Mouse (Mus musculus): ENCODE results near the gene Lgals3bp. TPM values are rescaled to one million over a fixed set of nuclear protein-coding genes. Genes with fewer than 3 reads are reported as not detected.

Lgals3bp gene
- polyA plus RNA-seq, 1 experiment, result 311 TPM

DNA sequence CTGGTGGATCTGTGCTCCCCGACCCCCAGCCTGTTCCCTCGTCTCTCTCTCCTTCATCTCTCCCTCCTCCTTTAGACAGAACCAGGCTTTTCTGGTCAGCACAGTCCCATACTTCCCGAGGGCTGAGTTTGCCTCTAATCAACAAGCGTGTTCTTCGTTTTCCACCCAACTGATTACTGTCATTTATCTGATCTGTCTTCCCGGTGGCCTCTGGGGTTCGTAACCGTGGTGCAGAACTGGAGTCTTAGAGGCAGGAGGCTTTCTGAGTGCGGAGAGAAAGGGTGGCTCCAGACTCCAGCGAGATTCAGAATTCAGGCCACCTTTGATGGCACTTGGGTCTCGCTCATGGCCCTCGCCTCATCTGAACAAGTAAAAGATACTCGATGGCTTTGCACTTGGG is 32.2 kb upstream of the Lgals3bp start:
- Histone ChIP-seq H3K4me3 (replicated peaks; ENCODE audit: extremely low read depth, low read depth, low read length) (no peak overlapping the region), H3K4me1 (ENCODE audit: control insufficient read depth, insufficient read depth, low read length) (peaks cover 9% of the 10 kb centered on the region)
- 49% methylated on average over 13 of the region's 13 CpGs for WGBS
- DNase-seq, result no peak
- TF ChIP-seq POLR2A (IDR thresholded peaks at IDR 0.05; ENCODE audit: borderline replicate concordance, extremely low read depth, low read depth, low read length) (no peak), CTCF (IDR thresholded peaks at IDR 0.05; ENCODE audit: insufficient read depth, low read length) (no peak)

DNA sequence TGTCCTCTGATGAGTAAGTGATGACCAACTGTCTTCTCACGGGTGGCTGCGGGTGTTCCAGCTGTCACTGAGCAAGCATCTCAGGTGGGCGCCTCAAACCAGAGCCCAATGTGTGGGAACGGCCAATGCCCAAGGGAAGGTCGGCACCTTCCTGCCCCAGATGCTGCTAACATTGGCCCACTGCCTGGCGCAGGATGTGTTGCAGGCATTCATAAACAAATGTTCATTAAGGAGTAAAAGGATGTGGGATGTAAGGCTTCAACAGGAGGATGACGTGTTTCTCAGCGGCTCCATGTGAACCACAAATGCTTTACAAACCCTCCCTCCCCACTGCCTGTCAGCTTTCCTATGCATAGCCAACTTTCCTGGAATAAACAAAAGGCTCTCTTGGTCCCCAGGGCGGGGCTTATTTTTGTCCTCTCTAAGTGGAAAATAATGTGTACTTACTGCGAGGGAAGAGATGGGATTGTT is 31.5 kb upstream of the Lgals3bp start:
- peaks cover 4% of the 10 kb centered on the region; the same call in 1 of the 2 replicates for H3K4me1 ChIP-seq (ENCODE audit: control insufficient read depth, insufficient read depth, low read length)
- no peak overlapping the region for H3K4me3 ChIP-seq (replicated peaks; ENCODE audit: extremely low read depth, low read depth, low read length)
- no peak for DNase-seq
- TF ChIP-seq CTCF (IDR thresholded peaks at IDR 0.05; ENCODE audit: insufficient read depth, low read length) (no peak), POLR2A (IDR thresholded peaks at IDR 0.05; ENCODE audit: borderline replicate concordance, extremely low read depth, low read depth, low read length) (no peak)
- WGBS, result 31% methylated on average over 10 of the region's 10 CpGs

DNA sequence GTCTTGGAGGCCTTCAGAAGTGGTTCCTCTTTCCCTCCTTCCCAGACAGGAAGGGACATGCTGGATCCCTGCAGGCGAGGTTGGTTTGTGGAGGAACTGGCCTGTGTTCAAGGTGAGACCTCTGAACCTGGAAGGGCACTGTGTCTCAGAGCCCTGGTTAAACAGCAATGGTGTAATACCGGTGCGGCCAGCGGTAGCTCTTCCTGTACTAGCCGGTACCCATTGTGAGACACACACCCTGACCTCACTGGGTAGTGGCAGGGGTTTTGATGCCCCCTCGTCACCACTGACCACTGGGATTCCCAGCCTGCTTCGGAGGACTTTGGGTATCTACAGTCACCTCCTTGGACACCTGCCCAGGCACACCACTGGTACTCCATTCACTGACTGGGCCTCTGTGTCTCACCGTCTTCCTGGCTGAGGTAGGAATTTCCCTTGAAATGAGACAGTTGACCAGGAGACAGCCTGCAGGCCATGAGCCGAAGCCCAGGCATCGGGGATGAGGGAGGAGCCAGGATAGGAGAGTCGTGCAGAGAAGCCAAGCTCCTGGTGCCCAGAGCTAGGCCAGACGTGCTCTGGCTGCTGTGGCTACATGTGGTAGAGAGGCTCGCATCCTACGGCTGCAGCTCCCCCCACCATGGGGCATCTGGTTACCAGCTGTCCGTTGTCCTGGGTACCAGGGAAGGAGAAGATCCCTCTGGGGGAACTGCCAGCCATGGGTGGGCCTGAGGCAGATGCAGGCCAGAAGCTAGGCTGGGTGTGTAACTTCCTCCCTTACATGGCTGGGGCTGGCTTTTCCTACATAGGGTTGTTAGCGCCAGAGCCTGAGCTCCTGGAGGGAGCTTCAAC is 29.4 kb upstream of the Lgals3bp start:
- Histone ChIP-seq H3K4me3 (replicated peaks; ENCODE audit: extremely low read depth, low read depth, low read length) (no peak overlapping the region), H3K4me1 (ENCODE audit: control insufficient read depth, insufficient read depth, low read length) (peaks cover 3% of the 10 kb centered on the region; the same call in 1 of the 2 replicates)
- no peak for DNase-seq
- WGBS, result 77% methylated on average over 16 of the region's 16 CpGs
- TF ChIP-seq POLR2A (IDR thresholded peaks at IDR 0.05; ENCODE audit: borderline replicate concordance, extremely low read depth, low read depth, low read length) (no peak), CTCF (IDR thresholded peaks at IDR 0.05; ENCODE audit: insufficient read depth, low read length) (no peak)

DNA sequence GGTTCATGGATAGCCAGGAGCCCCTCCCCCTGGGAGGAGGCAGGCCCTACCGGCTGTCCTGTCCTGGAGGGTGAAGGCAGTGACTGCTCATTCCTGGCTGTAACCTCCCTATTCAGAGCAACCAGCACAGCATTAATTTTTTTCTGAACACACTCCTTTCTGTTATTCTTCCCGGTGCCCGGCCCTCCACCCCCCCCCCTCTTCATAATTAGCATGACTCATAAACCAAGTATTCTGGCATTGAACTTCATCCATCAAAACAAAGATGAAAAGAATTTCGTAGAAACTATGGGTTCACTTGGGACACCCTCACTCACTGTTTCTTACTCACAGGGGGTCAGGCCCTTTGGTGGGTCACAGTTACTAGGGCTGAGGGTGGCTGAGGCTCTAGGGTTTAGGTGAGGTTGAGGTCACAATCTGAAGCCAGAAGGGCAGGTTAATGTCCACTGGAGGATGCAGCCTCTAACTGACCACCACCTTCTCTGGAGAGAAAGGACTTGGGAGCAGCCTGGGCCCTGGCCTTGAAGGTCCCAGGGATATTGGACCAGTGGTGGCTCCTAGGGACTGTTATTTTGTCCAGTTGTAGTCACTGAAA is 28.5 kb upstream of the Lgals3bp start:
- peaks cover 3% of the 10 kb centered on the region; the same call in 1 of the 2 replicates for H3K4me1 ChIP-seq (ENCODE audit: control insufficient read depth, insufficient read depth, low read length)
- no peak for TF ChIP-seq POLR2A (IDR thresholded peaks at IDR 0.05; ENCODE audit: borderline replicate concordance, extremely low read depth, low read depth, low read length)
- TF ChIP-seq CTCF (IDR thresholded peaks at IDR 0.05; ENCODE audit: insufficient read depth, low read length), result no peak
- no peak for DNase-seq
- no peak overlapping the region for H3K4me3 ChIP-seq (replicated peaks; ENCODE audit: extremely low read depth, low read depth, low read length)
- WGBS, result 24% methylated on average over 4 of the region's 4 CpGs

DNA sequence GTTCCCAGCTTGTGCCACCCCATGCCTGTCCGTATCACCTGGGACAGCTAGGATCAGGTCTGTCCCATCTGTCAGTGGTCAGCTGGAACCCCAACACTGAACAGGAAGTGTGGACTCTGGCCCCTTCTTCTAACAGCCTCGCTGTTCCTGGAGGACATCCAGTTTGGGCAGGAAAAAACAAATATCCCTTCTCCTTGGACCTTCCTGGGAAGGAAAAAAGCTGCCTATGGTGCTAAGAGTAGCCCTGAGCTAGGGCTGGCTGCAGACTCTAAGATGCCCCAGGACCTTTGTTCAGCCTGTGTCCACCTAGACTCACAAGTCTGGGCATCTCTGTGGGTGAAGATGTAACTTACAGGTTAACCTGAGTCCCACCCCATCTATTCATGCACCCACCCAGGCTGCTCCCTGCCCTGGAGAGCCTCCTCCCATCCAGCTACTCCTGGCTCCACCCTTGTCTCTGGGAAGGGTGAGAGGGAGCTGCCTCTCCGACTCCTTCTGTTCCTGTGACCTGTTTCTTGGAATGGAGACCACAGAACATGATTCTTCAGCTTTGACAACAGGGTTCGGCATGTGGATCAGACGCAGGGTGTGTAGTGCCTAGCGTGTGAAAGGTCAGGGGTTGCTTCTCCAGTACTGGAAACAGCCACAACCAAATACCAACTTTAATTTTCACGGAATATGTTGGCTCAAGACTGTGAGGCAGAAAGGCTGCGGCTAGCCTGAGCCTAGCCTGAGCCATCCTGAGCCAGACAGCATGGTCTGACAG is 27.2 kb upstream of the Lgals3bp start:
- TF ChIP-seq CTCF (IDR thresholded peaks at IDR 0.05; ENCODE audit: insufficient read depth, low read length), result no peak
- TF ChIP-seq POLR2A (IDR thresholded peaks at IDR 0.05; ENCODE audit: borderline replicate concordance, extremely low read depth, low read depth, low read length), result no peak
- Histone ChIP-seq H3K4me3 (replicated peaks; ENCODE audit: extremely low read depth, low read depth, low read length) (peak overlapping the region; percentile 22), H3K4me1 (ENCODE audit: control insufficient read depth, insufficient read depth, low read length) (peaks cover 5% of the 10 kb centered on the region)
- WGBS, result 41% methylated on average over 8 of the region's 8 CpGs
- DNase-seq, result no peak

DNA sequence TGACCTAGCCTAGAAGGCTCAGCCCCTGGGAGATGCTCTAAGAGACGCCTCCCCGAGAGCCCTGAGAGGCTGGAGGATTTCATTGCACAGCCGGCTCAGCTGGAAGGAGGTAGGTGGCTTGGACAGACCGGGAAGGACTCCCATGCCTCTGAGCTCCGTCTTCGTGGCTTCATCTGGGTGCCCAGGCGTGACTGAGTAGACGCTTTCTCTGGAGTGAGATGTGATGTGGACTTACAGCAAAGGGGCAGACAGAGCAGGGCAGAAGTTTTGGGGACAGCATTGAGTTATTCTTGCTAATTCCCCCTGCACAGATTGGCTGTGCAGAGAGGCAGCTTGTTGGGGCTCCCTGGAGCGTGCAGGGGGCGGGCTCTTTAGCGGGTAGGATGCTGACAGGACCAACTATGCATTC is 26.6 kb upstream of the Lgals3bp start:
- H3K4me1 ChIP-seq (ENCODE audit: control insufficient read depth, insufficient read depth, low read length), result peaks cover 11% of the 10 kb centered on the region
- TF ChIP-seq POLR2A (IDR thresholded peaks at IDR 0.05; ENCODE audit: borderline replicate concordance, extremely low read depth, low read depth, low read length) (no peak), CTCF (IDR thresholded peaks at IDR 0.05; ENCODE audit: insufficient read depth, low read length) (no peak)
- H3K4me3 ChIP-seq (replicated peaks; ENCODE audit: extremely low read depth, low read depth, low read length), result peak overlapping the region; percentile 22
- DNase-seq, result no peak
- 11% methylated on average over 11 of the region's 11 CpGs for WGBS

DNA sequence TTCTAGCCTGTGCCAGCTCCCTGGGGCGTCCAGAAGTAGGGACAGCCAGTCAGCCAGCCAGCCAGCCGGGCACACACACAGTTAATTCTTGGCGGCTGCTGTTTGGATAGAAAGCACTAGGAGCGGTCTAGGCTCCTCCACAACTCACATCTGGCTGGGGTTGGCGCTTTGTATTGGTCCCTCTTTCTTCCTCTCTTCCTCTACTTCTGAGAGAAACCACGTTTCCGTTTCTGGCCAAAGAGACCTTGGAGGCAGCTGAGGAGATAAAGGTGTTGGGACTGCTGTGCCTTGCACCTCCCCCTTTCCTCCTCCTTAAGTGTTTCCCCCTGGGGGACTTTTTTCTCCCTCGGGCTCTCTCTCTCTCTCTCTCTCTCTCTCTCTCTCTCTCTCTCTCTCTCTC is 26.1 kb upstream of the Lgals3bp start, which contains the start of gene C1qtnf1:
TSS of gene C1qtnf1 (plus strand) at position 218 of the 400 bp plus-strand sequence.
- TF ChIP-seq CTCF (IDR thresholded peaks at IDR 0.05; ENCODE audit: insufficient read depth, low read length), result no peak
- TF ChIP-seq POLR2A (IDR thresholded peaks at IDR 0.05; ENCODE audit: borderline replicate concordance, extremely low read depth, low read depth, low read length), result no peak
- Histone ChIP-seq H3K4me3 (replicated peaks; ENCODE audit: extremely low read depth, low read depth, low read length) (peak within 1 kb of the TSS; percentile 22), H3K4me1 (ENCODE audit: control insufficient read depth, insufficient read depth, low read length) (peaks cover 13% of the 10 kb centered on the region)
- DNase-seq, result no peak
- WGBS, result under 1% methylated on average over 8 of the region's 8 CpGs

DNA sequence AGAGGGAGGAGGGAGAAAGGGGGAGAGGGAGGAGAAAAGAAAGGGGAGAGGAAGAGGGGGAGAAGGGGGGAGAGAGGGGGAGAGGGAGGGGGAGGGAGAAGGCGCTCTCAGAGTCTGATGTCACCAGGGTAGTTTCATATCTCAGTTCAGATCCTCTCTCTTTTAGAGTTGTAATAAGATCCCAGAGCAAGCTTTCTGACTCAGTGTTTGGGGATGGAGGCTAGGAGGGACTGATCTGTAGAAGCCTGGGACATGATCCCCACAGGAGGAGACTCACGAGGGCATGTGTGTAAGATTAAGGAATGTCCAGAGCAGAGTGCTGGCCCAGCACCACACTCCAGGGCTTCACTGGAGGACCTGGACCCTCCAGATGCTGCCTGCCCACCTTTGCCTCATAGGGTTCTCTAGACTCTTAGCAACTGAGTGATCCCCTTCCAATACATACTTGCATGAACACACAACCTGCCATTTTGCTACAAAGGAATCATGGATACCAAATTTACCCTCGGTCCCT is 25.4 kb upstream of the Lgals3bp start:
- 59% methylated on average over 3 of the region's 3 CpGs for WGBS
- Histone ChIP-seq H3K4me1 (ENCODE audit: control insufficient read depth, insufficient read depth, low read length) (peaks cover 13% of the 10 kb centered on the region), H3K4me3 (replicated peaks; ENCODE audit: extremely low read depth, low read depth, low read length) (no peak overlapping the region)
- DNase-seq, result no peak
- TF ChIP-seq CTCF (IDR thresholded peaks at IDR 0.05; ENCODE audit: insufficient read depth, low read length), result no peak
- no peak for TF ChIP-seq POLR2A (IDR thresholded peaks at IDR 0.05; ENCODE audit: borderline replicate concordance, extremely low read depth, low read depth, low read length)

DNA sequence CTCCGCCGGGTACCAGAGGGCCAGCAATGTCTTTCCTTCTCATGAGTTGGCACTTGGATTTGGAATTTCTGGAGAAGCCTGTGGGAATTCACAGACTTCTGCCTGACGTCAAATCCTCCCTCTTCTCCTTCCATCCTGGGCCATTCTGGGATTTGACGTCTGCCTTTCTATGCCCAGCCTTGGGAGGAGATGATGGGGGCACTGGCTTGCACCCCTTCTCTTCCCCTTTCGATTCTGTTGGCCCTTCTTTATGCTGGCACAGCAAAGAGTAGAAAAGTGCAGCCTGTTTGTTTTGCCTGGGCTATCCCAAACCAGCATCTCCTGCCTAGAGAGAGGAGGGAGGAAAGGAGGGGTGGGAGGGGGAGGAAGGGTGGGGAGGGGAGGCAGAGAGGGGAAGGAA is 24.9 kb upstream of the Lgals3bp start:
- no peak for DNase-seq
- TF ChIP-seq CTCF (IDR thresholded peaks at IDR 0.05; ENCODE audit: insufficient read depth, low read length) (no peak), POLR2A (IDR thresholded peaks at IDR 0.05; ENCODE audit: borderline replicate concordance, extremely low read depth, low read depth, low read length) (no peak)
- Histone ChIP-seq H3K4me3 (replicated peaks; ENCODE audit: extremely low read depth, low read depth, low read length) (no peak overlapping the region), H3K4me1 (ENCODE audit: control insufficient read depth, insufficient read depth, low read length) (peaks cover 13% of the 10 kb centered on the region)
- 67% methylated on average over 5 of the region's 5 CpGs for WGBS
